Mouse (Mus musculus) liver, embryonic 14.5 days (tissue): ENCODE measurements at regions not wholly inside any gene's neighbourhood (a gene's known extent, or its start where the extent isn't known, plus 50 kb on each side); places are given as distances from the start of the nearest gene placed in this dataset.

ENCODE experiments used
- ATAC-seq: fragments of 200-750 bp; cut with Nextera tagmentation; 2 replicates; pipeline ENCODE4 v1.8.0; 2017; ENCODE audit warnings: moderate number of reproducible peaks, mild to moderate bottlenecking, moderate library complexity; ENCODE audit not compliant: insufficient read depth
- DNase-seq, 3 experiments: peaks; one replicate each; pipeline ENCODE4 v3.0.0-alpha.2; 2012 to 2013; ENCODE audit warnings: low read depth in 3 of 3, low spot score in 3 of 3
- H3K27ac ChIP-seq: fragments of 300-500 bp; sonication (generic); 2 replicates; pipeline ENCODE4 v1.5.1; 2014; ENCODE audit warnings: moderate library complexity, mild to moderate bottlenecking, control low read depth, inconsistent platforms
- H3K27me3 ChIP-seq: fragments of 300-500 bp; sonication (generic); 2 replicates; pipeline ENCODE4 v1.6.1; 2014; ENCODE audit warnings: mild to moderate bottlenecking, low read length, moderate library complexity; ENCODE audit not compliant: control insufficient read depth, insufficient read depth
- H3K36me3 ChIP-seq: fragments of 300-500 bp; sonication (generic); replicated peaks from 2 replicates; pipeline ENCODE4 v1.6.1; 2014; ENCODE audit warnings: low read depth; ENCODE audit not compliant: control insufficient read depth, insufficient read depth
- H3K4me1 ChIP-seq, 2 experiments: fragments of 200-500 bp in 1 of 2; fragments of 300-500 bp in 1 of 2; sonication (generic) in 1 of 2; replicated peaks; 2 replicates each; pipeline ENCODE4 v1.6.1; 2012 to 2014; ENCODE audit warnings: antibody characterized with exemption in 1 of 2, inconsistent platforms in 1 of 2, low read length in 1 of 2; ENCODE audit not compliant: control insufficient read depth in 2 of 2, insufficient read depth in 2 of 2
- H3K4me2 ChIP-seq: fragments of 300-500 bp; sonication (generic); 2 replicates; pipeline ENCODE4 v1.6.1; 2014; ENCODE audit warnings: low read depth, mild to moderate bottlenecking, control low read depth, moderate library complexity
- H3K4me3 ChIP-seq, 2 experiments: fragments of 200-500 bp in 1 of 2; fragments of 300-500 bp in 1 of 2; sonication (generic) in 1 of 2; 2 replicates each; pipeline ENCODE4 v1.5.1; 2012 to 2014; ENCODE audit warnings: low read depth in 2 of 2, low read length in 2 of 2, mild to moderate bottlenecking in 2 of 2, control low read depth in 1 of 2, inconsistent platforms in 1 of 2, moderate library complexity in 1 of 2; ENCODE audit not compliant: insufficient read depth in 1 of 2
- H3K9ac ChIP-seq: fragments of 300-500 bp; sonication (generic); replicated peaks from 2 replicates; pipeline ENCODE4 v1.6.1; 2014; ENCODE audit warnings: mild to moderate bottlenecking, control low read depth, moderate library complexity
- H3K9me3 ChIP-seq: fragments of 300-500 bp; sonication (generic); 2 replicates; pipeline ENCODE4 v1.6.1; 2016; ENCODE audit warnings: low read length, mixed read lengths; ENCODE audit not compliant: control insufficient read depth
- CTCF ChIP-seq: IDR thresholded peaks from 2 replicates; pipeline ENCODE4 v1.5.1; 2016; ENCODE audit warnings: antibody characterized with exemption, low read depth, control low read depth
- EP300 ChIP-seq: IDR thresholded peaks from 2 replicates; pipeline ENCODE4 v1.6.1; 2016; ENCODE audit warnings: antibody characterized with exemption, low read depth
- WGBS: fragments of 180-500 bp; shearing (Covaris S2); extraction: QIAGEN DNeasy Blood & Tissue Kit; methylation state at CpG from one replicate; pipeline ENCODE4 v1.1.7; 2014; ENCODE audit not compliant: insufficient replicate concordance; 5-methylcytosine and 5-hydroxymethylcytosine counted together

- Histone ChIP-seq H3K9me3 (no peaks in the 10 kb centered on the region), H3K36me3 (no peaks in the 10 kb centered on the region), H3K4me3 (no peak overlapping the region), H3K27ac (no peak overlapping the region), H3K9ac (no peak overlapping the region), H3K4me1 (no peaks in the 10 kb centered on the region), H3K27me3 (no peaks in the 10 kb centered on the region), H3K4me2 (no peak overlapping the region)
- 50% methylated on average over 4 of the region's 4 CpGs for WGBS
- no peak for TF ChIP-seq CTCF
- no peak for TF ChIP-seq EP300
- no peak for ATAC-seq
- DNase-seq, result no peak
Observed at GRCm38 (mm10) chr14:72240272-72240671, 251.4 kb downstream of the Gm9195 start.

DNA sequence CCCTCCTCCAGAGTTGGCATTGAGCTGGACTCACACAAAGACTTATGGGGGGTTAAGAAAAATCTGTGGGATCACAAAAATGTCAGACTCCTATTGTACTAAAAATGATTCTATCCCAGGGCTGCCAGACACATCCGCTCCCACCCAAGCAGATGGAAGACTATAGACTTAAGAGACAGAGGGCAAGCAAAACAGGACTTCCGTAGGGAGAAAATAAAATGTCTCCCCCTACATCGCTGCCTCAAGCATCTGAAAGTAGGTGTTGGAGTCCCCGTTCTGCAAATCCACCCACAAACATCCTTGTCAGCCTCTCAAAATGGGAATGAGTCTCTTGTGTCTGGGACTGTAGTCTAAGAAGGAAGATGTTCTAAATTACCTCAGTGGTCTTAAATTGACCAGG is 253.3 kb downstream of the Gm9195 start:
- Histone ChIP-seq H3K27ac (no peak overlapping the region), H3K36me3 (no peaks in the 10 kb centered on the region), H3K9me3 (no peaks in the 10 kb centered on the region), H3K4me2 (no peak overlapping the region), H3K9ac (no peak overlapping the region), H3K4me1 (no peaks in the 10 kb centered on the region), H3K4me3 (no peak overlapping the region), H3K27me3 (no peaks in the 10 kb centered on the region)
- WGBS, result 68% methylated on average over 4 of the region's 4 CpGs
- TF ChIP-seq CTCF, result no peak
- TF ChIP-seq EP300, result no peak
- DNase-seq (no peak), ATAC-seq (no peak)

- 55% methylated on average over 6 of the region's 6 CpGs for WGBS
Observed at GRCm38 (mm10) chr14:72234234-72235075, 257.2 kb downstream of the Gm9195 start.

GRCm38 (mm10) chr14:72227853-72228252 is 263.8 kb downstream of the Gm9195 start:
- WGBS, result 52% methylated on average over 5 of the region's 5 CpGs
- DNase-seq, result no peak
- Histone ChIP-seq H3K36me3 (no peaks in the 10 kb centered on the region), H3K4me2 (no peak overlapping the region), H3K4me1 (no peaks in the 10 kb centered on the region), H3K9ac (no peak overlapping the region), H3K9me3 (no peaks in the 10 kb centered on the region), H3K4me3 (no peak overlapping the region), H3K27ac (no peak overlapping the region), H3K27me3 (no peaks in the 10 kb centered on the region)
- no peak for TF ChIP-seq EP300
- ATAC-seq, result no peak

More at GRCm38 (mm10) chr14:72234234-72235075, 257.2 kb downstream of the Gm9195 start:
- Histone ChIP-seq H3K4me1 (no peaks in the 10 kb centered on the region), H3K4me3 (no peak overlapping the region), H3K9ac (no peak overlapping the region), H3K9me3 (no peaks in the 10 kb centered on the region), H3K27me3 (no peaks in the 10 kb centered on the region), H3K27ac (no peak overlapping the region), H3K4me2 (no peak overlapping the region), H3K36me3 (no peaks in the 10 kb centered on the region)
- no peak for DNase-seq
- no peak for TF ChIP-seq EP300
- no peak for TF ChIP-seq CTCF
- ATAC-seq, result no peak

DNA sequence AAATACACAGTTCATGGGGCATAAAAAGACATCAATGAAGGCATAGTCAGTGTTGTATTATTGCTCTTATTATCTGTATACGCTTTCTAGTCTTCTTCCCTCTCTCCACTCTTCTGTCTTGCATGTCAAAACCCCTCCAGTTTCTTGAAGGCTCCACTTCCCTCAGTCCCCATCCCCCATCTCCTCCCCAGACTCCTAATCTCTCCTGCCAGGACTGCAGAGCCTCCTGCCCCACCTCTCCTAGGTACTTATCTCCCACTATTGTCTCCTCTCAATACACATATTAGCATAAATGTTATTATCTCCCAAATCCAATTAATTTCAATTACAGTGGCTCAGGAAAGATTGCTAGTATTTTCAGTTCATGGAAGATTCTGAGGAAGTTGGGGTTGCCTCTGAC is 264.2 kb downstream of the Gm9195 start:
- no peak for TF ChIP-seq EP300
- TF ChIP-seq CTCF, result no peak
- no peak overlapping the region for H3K4me2 ChIP-seq
- H3K36me3 ChIP-seq, result no peaks in the 10 kb centered on the region
- no peaks in the 10 kb centered on the region for H3K4me1 ChIP-seq
- no peaks in the 10 kb centered on the region for H3K27me3 ChIP-seq
- DNase-seq (no peak), ATAC-seq (no peak)
- H3K9me3 ChIP-seq, result no peaks in the 10 kb centered on the region
- 33% methylated on average over 1 of the region's 1 CpGs for WGBS
- no peak overlapping the region for H3K4me3 ChIP-seq
- H3K9ac ChIP-seq, result no peak overlapping the region
- no peak overlapping the region for H3K27ac ChIP-seq
